Mouse (Mus musculus) Patski (cell line): ENCODE measurements around the gene Mroh2b. TPM values are rescaled to one million over a fixed set of nuclear protein-coding genes. Genes with fewer than 3 reads are reported as not detected.

ENCODE experiments used
- ATAC-seq: fragments of 100-300 bp; one replicate; pipeline ENCODE4 v1.8.0; 2021
- CTCF ChIA-PET: fragments of 350-600 bp; sonication (Branson Sonifier 250); formaldehyde crosslinking; loops from one replicate; lab custom pipeline; 2022; ENCODE audit warnings: inconsistent platforms; lab: Charles Lee
- POLR2A ChIA-PET: fragments of 350-600 bp; sonication (Branson Sonifier 250); formaldehyde crosslinking; loops from one replicate; lab custom pipeline; 2022; ENCODE audit warnings: antibody characterized with exemption, inconsistent platforms; lab: Charles Lee
- DNase-seq: peaks from one replicate; pipeline ENCODE4 v3.0.0-alpha.2; 2011; ENCODE audit warnings: low read depth, low spot score
- H3K27me3 ChIP-seq: fragments of 371-371 bp; one replicate; pipeline ENCODE4 v1.5.1; 2021
- CTCF ChIP-seq: fragments of 100-300 bp; IDR thresholded peaks from one replicate; pipeline ENCODE4 v1.5.1; 2021
- in situ Hi-C: fragments of 300-500 bp; cut with MboI; formaldehyde crosslinking; loops from 3 replicates; pipeline ENCODE4 v1.11.1; 2018; ENCODE audit warnings: low pct_unique_long_range_greater_than_20kb, mixed read lengths
- polyA plus RNA-seq: library from polyadenylated mRNA; unstranded; gene quantifications from one replicate; pipeline ENCODE4 v1.2.3, GENCODE M21; 2021

Mroh2b gene
- polyA plus RNA-seq, result not detected

GRCm38 (mm10) chr15:4898437-4898836 is at the start of gene Mroh2b:
Gene Mroh2b (plus strand): TSS chr15:4898737.
- DNase-seq (no peak), ATAC-seq (no peak)
- CTCF ChIA-PET, result no interaction called here
- no peak for TF ChIP-seq CTCF
- in situ Hi-C loops, result no loop called here
- POLR2A ChIA-PET, result no interaction called here
- peaks cover 8% of the 10 kb centered on the region for H3K27me3 ChIP-seq

DNA sequence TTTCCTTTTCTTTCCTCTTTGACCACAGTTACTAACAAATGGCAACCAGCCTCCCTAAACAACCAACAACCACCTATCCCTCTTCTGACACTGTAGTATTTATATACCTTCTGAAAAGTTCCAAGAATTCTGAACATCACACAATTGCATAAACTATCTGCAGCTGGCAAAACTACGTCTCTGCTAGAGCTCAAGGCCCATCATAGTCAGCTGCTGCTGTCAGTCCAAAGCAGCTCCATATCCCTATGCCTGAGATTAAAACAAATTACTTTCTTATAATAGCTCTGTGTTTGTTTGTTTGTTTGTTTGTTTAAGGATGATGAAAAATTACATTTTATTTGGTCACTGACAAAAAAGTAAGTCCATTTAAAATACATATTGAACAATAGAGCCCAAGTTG is 48.5 kb upstream of the Mroh2b start:
- DNase-seq (no peak), ATAC-seq (no peak)
- H3K27me3 ChIP-seq, result no peaks in the 10 kb centered on the region
- no peak for TF ChIP-seq CTCF
- ChIA-PET POLR2A (no interaction called here), CTCF (interaction anchor here (1.6 kb wide), 1 partner anchor 13 kb away, joined by 3 read pairs; no protein-coding TSS in a partner anchor)
- in situ Hi-C loops, result no loop called here

- ATAC-seq, result no peak
- in situ Hi-C loops, result no loop called here
- DNase-seq, result no peak
- ChIA-PET POLR2A (no interaction called here), CTCF (no interaction called here)
- peaks cover 14% of the 10 kb centered on the region for H3K27me3 ChIP-seq
- no peak for TF ChIP-seq CTCF
Measured at GRCm38 (mm10) chr15:4894962-4895361, 3.6 kb upstream of the Mroh2b start.

DNA sequence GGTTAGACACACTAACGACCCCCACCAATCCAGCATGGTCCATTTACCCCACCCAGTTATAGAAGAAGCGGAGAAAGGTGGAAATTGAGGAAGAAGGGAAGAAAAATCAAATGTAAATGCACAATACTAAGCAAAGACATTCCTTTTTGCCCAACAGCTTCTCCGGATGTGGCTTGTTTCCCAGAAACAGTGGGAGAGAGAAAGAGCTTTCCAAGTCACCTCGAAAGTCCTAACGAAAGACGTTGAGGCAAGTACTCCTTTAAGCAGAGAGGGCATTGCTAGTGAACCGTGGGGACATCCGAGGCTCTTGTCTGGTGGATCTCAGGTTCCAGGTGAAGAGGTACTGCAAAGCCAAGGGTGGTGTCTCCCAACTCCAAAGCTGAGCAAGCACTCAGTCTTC is 36.2 kb downstream of the Mroh2b start:
- in situ Hi-C loops, result no loop called here
- DNase-seq, result no peak
- ChIA-PET POLR2A (no interaction called here), CTCF (no interaction called here)
- peaks cover 8% of the 10 kb centered on the region for H3K27me3 ChIP-seq
- ATAC-seq, result no peak
- no peak for TF ChIP-seq CTCF

DNA sequence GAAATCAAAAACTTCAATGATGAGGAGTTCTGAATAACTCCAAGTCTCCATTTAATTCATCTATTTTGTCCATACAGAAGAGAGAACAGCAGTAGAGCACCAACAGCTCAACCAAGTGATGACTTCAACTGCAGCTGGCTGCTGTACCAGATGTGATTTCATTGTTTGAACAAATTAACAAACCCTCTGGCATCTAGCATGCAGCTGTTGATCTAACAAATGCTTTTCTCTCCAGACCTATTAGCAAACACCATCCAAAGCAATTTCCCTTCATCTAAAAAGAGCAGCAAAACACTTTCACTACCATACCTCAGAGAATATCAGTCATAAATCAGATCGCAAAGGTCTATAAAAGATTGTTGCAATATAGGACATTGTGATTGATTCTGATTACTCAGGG is 74.8 kb downstream of the Mroh2b start:
- ATAC-seq (no peak), DNase-seq (no peak)
- ChIA-PET POLR2A (no interaction called here), CTCF (no interaction called here)
- TF ChIP-seq CTCF, result no peak
- in situ Hi-C loops, result no loop called here
- H3K27me3 ChIP-seq, result peaks cover 15% of the 10 kb centered on the region

- TF ChIP-seq CTCF, result no peak
- in situ Hi-C loops, result no loop called here
- H3K27me3 ChIP-seq, result peaks cover 36% of the 10 kb centered on the region
- no peak for DNase-seq
- no peak for ATAC-seq
- POLR2A ChIA-PET, result no interaction called here
- CTCF ChIA-PET, result interaction anchor here (1.5 kb wide), 1 partner anchor 15 kb away, joined by 4 read pairs; no protein-coding TSS in a partner anchor
Measured at GRCm38 (mm10) chr15:5002903-5003302, 104.4 kb downstream of the Mroh2b start.

DNA sequence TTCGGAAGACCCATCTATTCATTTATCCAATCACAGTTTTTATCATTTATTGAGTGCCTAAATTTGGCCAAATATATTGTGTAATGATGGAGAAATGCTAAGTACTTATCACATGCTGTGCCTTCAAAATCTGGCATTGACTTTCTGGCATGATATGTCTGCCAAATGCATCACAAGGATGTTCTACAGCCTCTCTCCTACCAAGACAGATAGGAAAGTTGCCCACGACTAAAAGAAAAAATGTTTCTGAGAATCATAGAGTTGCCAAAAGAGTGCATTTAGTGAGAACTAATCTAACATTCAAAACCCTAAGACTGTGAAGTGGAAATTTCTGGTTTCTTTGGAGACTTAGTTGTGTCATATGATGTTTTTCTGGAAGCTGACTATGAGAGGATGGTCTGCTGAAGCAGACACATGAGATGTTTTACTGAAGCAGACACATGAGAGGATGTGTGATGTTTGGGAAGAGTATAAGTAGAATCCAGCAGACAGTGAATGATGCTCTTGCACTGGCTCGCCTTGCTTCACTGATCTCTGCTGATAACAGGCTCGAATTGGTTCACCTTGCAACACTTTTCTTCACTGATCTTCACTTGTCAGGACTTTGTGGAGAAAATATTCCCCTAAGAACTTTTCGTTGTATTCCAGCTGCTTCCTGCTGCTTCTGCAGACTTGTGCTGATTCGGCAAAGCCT is 105.1 kb downstream of the Mroh2b start:
- peaks cover 40% of the 10 kb centered on the region for H3K27me3 ChIP-seq
- ATAC-seq, result no peak
- CTCF ChIA-PET, result interaction anchor here (1.5 kb wide), 1 partner anchor 14 kb away, joined by 4 read pairs; no protein-coding TSS in a partner anchor
- POLR2A ChIA-PET, result no interaction called here
- no peak for TF ChIP-seq CTCF
- DNase-seq, result no peak
- in situ Hi-C loops, result no loop called here

DNA sequence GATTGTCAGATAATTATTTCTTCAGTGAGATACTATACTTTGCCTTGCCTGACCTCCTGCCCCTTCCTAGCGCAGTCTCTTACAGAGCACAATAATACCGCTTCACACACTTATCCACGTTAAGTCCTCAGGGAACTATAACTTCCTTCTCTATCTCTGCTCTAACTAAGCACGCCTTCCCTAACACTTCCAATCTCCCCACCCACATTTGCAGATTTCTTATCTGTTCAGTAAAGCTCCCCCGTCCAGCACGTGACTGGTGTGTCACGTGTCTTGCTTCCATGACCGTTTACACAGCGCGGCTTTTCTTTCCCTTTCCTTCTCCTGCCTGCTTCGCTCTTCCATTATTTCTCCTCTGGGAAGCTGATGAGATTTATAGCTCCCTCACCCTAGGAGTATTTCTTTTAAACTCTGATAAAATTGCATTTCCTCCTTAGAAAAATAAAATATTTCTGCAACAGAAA is 111.1 kb downstream of the Mroh2b start:
- DNase-seq, result no peak
- in situ Hi-C loops, result no loop called here
- ChIA-PET POLR2A (no interaction called here), CTCF (interaction anchor here (0.8 to 1.5 kb wide), 2 partner anchors 8 to 16 kb away, joined by 3 to 4 read pairs; no protein-coding TSS in a partner anchor)
- peaks cover 28% of the 10 kb centered on the region for H3K27me3 ChIP-seq
- no peak for TF ChIP-seq CTCF
- no peak for ATAC-seq

Other genes with a start within 250 kb of the Mroh2b start
- gene C6, start 171.6 kb upstream of the Mroh2b start, polyA plus RNA-seq, result 0.03 TPM
- gene C7, start 165.0 kb downstream of the Mroh2b start, polyA plus RNA-seq, result not detected
- 4.0 TPM for gene Card6, start 209.8 kb downstream of the Mroh2b start, polyA plus RNA-seq
- 245 TPM for gene Rpl37, start 217.9 kb downstream of the Mroh2b start, polyA plus RNA-seq
- 39.2 TPM for gene Prkaa1, start 245.1 kb downstream of the Mroh2b start, polyA plus RNA-seq